Mouse (Mus musculus) erythroblast, embryonic 14.5 days (primary cell): ENCODE measurements around the gene Cacybp. TPM values are rescaled to one million over a fixed set of nuclear protein-coding genes. Genes with fewer than 3 reads are reported as not detected.

ENCODE experiments used
- H3K27me3 ChIP-seq: 2 replicates; pipeline ENCODE4 v1.6.1; 2012; ENCODE audit warnings: inconsistent platforms; ENCODE audit not compliant: control insufficient read depth
- H3K36me3 ChIP-seq: 2 replicates; pipeline ENCODE4 v1.6.1; 2012; ENCODE audit warnings: mild to moderate bottlenecking, inconsistent platforms; ENCODE audit not compliant: control insufficient read depth
- H3K4me1 ChIP-seq: 2 replicates; pipeline ENCODE4 v1.6.1; 2012; ENCODE audit warnings: inconsistent platforms; ENCODE audit not compliant: control insufficient read depth
- H3K4me3 ChIP-seq: replicated peaks from 2 replicates; pipeline ENCODE3; 2012; ENCODE audit warnings: moderate library complexity, mild to moderate bottlenecking, inconsistent platforms
- H3K9me3 ChIP-seq: 2 replicates; pipeline ENCODE4 v1.6.1; 2012; ENCODE audit warnings: low read length, inconsistent platforms, mixed read lengths; ENCODE audit not compliant: control insufficient read depth
- GATA1 ChIP-seq: IDR thresholded peaks from 2 replicates; pipeline ENCODE4 v1.6.1; 2012; ENCODE audit warnings: low read length, inconsistent platforms, mixed read lengths
- TAL1 ChIP-seq: IDR thresholded peaks from 3 replicates; pipeline ENCODE4 v1.6.1; 2012; ENCODE audit warnings: low read length, inconsistent platforms, mixed read lengths
- polyA plus RNA-seq: library from polyadenylated mRNA; stranded (reverse); fragments of >175 nt; gene quantifications from 2 replicates; pipeline ENCODE4 v1.2.3, GENCODE M21; 2012

Gene Cacybp
- polyA plus RNA-seq: 6.6 and 6.7 TPM in 2 replicates

DNA sequence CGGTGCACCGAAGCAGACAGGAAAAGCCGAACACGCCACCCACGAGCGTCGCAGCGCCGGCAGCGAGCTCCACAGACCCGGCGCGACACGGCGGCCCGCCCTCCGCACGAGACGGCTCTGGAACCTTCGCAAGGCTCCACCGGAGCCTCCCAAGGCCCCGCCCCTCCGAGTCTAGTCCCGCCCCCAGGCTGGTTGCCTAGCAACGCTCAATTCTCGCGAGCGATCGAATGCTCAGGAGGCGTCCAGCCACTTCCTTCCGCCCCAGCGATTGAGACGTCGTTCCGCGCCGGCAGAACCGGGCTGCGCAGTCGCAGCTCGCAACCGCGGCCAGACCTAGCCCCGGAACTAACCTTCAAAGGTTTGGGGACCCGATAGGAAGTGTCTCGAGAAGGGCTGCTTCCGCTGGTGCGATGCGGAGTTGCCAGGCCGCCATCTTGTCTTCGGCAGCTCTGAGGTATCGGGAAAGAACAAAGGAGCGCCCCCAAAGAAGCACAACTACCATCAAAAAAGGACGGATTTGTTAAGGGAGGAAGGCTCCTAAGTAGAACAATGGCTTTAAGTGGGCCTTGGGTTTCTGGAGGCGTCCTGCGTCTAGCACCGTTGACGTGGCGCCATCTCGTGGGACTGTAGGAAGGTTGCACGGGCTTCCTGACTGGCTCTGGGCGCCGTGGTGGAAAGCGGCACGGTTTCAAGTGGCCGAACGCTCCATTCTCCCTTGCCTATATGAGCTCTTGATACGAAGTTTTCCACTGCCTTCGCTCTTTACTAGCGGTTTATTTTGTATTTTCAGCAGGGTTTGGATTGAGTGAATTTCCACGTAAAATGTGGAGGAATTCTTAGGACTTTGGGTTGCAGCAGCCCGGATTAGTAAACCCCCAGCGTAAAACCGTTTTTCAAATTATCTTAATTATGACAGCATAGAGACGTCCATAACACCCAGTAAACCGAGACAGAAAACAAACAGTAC, at the start of gene Cacybp:
Cacybp (minus strand) TSS at position 173 of the 967 bp plus-strand sequence.
- Histone ChIP-seq H3K36me3 (peaks cover 18% of the 10 kb centered on the region), H3K4me3 (peak within 1 kb of the TSS; percentile 98), H3K4me1 (peaks cover 38% of the 10 kb centered on the region), H3K27me3 (no peaks in the 10 kb centered on the region), H3K9me3 (no peaks in the 10 kb centered on the region)
- TF ChIP-seq GATA1 (no peak), TAL1 (no peak)

DNA sequence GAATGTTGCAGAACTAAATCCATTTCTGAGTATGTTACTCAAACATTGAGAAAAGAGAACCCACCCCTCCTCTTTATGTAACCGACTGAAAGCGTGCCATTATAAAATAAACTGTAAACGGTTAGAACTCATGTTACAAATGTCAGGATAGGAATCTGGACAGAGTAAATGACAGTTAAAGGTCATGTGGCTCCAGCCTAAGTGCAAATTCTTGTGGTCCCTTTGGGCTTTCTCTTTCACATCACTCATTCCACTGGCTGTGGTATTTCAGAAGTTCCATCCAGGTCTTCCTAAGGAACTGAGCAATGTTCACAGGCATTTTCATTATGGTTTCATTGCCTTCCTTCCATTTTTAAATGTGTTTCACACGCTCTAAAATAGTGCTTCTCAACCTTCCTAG, 49.7 kb upstream of the Cacybp start:
- TF ChIP-seq GATA1: no peak
- TF ChIP-seq TAL1: no peak
- Histone ChIP-seq H3K36me3 (no peaks in the 10 kb centered on the region; the same call in 1 of the 2 replicates), H3K4me1 (peaks cover 10% of the 10 kb centered on the region)

DNA sequence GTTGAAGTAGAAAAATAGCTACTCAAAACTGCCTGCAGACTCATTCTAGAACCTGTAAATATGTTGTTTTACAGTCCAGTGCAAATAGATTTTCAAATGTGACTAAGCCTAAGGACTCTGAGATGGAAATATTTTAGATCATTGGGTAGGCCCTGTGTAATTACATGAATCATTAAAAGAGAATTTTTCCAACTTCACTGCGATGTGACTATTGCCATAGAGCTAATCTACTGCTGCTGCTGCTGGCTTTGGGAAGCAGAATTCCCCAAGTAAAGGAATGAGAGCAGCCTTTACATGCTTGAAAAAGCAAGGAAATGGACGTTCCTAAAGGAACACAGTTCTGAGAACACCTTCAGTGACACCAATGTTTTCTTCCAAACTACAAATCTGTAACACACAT, 49.2 kb upstream of the Cacybp start:
- Histone ChIP-seq H3K4me1 (peaks cover 10% of the 10 kb centered on the region), H3K9me3 (no peaks in the 10 kb centered on the region), H3K4me3 (no peak overlapping the region), H3K27me3 (no peaks in the 10 kb centered on the region), H3K36me3 (no peaks in the 10 kb centered on the region; the same call in 1 of the 2 replicates)
- TF ChIP-seq GATA1: no peak
- TF ChIP-seq TAL1: no peak

More for the DNA sequence above, 49.7 kb upstream of the Cacybp start:
- Histone ChIP-seq H3K9me3 (no peaks in the 10 kb centered on the region), H3K4me3 (no peak overlapping the region), H3K27me3 (no peaks in the 10 kb centered on the region)

DNA sequence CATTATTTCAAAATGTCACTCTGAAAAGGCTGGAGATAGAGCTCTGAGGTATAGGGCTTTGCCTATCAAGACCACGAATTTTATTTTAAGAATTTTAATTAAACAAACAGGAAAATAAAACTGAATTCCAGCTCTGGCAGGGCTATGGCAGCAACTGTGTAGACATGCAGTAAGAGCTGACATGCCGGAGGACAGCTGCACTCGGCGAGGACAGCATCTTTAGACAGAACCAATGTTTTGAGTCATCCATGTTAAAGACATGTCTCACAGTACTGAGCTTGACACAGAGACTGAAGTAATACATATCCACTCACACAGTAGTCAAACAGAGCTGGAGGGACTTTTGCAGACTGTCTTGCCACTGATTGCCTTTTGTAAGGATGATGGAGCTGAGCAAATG, 47.9 kb upstream of the Cacybp start:
- H3K9me3 ChIP-seq: no peaks in the 10 kb centered on the region
- H3K4me1 ChIP-seq: peaks cover 10% of the 10 kb centered on the region
- peaks cover 6% of the 10 kb centered on the region for H3K36me3 ChIP-seq
- TF ChIP-seq GATA1 (no peak), TAL1 (no peak)
- no peak overlapping the region for H3K4me3 ChIP-seq
- no peaks in the 10 kb centered on the region for H3K27me3 ChIP-seq

DNA sequence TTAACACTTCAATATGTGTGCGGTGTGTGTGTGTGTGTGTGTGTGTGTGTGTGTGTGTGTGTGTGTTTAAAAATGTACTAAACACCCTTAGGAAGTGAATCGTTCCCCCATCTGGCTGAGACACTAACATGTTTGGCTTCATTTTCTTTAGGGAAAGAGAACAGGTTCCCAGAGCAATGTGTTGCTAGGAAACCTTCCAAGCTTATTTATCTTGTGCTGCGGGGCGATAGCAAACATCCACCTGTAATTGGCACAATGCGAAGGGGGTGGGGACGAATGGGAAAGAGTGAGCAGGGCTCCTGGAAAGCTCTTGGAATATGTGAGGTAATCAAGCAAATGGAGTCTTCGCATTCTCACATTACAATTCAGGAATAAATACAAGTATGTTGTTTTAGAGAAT, 47.2 kb upstream of the Cacybp start:
- Histone ChIP-seq H3K4me1 (peaks cover 10% of the 10 kb centered on the region), H3K36me3 (peaks cover 12% of the 10 kb centered on the region), H3K4me3 (no peak overlapping the region), H3K9me3 (no peaks in the 10 kb centered on the region), H3K27me3 (no peaks in the 10 kb centered on the region)
- TF ChIP-seq TAL1: no peak
- TF ChIP-seq GATA1: no peak

DNA sequence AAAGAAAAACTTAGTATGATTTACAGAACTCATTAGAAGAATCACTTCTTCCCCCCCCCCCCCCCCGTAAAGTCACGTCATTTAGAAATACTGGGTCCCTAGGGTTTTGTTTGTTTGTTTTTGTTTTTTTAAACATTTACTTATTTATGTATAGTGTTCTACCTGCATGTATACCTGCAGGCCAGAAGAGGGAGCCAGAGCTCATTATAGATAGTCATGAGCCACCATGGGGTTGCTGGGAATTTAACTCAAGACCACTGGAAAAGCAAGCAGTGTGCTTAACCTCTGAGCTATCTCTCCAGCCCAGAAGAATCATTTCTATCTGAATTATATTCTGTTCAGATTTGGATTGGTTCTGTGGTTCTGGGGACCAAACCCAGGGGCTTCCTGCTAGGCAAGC, 40.4 kb upstream of the Cacybp start:
- peaks cover 14% of the 10 kb centered on the region for H3K36me3 ChIP-seq
- no peak overlapping the region for H3K4me3 ChIP-seq
- H3K4me1 ChIP-seq: no peaks in the 10 kb centered on the region
- TF ChIP-seq GATA1 (no peak), TAL1 (no peak)
- no peaks in the 10 kb centered on the region for H3K27me3 ChIP-seq
- peaks cover 2% of the 10 kb centered on the region; the same call in 1 of the 2 replicates for H3K9me3 ChIP-seq

DNA sequence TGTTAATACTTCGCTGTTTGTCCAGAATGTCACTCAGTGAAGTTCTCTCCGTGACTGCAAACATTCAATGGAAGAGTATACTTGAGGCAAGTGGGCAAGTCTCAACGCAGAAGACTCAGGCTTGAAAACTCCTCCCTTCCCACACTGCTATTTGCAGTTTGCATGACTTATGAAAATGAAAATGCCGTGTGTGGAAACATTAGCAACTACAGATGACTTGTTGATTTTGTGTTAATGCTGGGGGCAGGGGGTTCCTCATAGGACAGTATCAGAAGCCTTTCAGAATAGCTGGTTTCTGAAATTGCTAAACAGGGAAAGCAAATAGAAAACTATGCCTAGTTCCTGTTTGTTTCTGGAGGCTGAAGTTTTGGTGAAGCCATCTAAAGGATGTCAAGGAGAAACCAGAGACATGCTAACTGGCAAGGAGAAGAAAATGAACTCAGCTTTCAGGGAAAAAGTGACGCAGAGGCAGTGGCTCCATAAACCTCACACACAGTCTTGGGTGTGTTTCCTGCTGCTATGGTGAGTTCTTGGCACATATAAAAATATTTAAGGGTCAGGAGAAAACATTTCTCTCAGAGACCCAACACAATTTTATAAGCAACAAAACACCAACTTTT, 38.8 kb upstream of the Cacybp start:
- TF ChIP-seq TAL1 (no peak), GATA1 (no peak)
- Histone ChIP-seq H3K36me3 (peaks cover 12% of the 10 kb centered on the region), H3K9me3 (peaks cover 2% of the 10 kb centered on the region; the same call in 1 of the 2 replicates), H3K4me1 (no peaks in the 10 kb centered on the region), H3K4me3 (no peak overlapping the region), H3K27me3 (no peaks in the 10 kb centered on the region)

DNA sequence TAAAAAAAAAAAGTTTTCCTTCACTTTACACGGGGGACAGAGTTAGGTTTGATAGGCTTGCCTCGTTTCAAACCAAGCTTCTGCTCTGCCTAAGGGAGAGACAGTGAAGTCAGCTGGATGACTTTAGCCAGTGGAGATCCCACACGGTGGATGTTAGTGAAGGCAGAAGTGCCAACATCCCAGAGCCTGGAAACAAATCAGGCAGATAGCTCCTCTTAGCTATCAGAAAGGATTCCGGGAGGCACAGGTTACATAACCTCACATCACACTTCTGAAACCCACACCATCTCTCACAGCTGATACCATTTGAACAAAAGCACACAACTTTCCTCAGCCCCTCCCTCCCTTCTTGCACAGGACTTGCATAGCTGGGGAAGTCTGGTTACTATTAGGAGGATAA, 38.1 kb upstream of the Cacybp start:
- Histone ChIP-seq H3K36me3 (peaks cover 11% of the 10 kb centered on the region), H3K4me1 (no peaks in the 10 kb centered on the region), H3K9me3 (peaks cover 2% of the 10 kb centered on the region; the same call in 1 of the 2 replicates), H3K27me3 (no peaks in the 10 kb centered on the region), H3K4me3 (no peak overlapping the region)
- no peak for TF ChIP-seq TAL1
- TF ChIP-seq GATA1: no peak

DNA sequence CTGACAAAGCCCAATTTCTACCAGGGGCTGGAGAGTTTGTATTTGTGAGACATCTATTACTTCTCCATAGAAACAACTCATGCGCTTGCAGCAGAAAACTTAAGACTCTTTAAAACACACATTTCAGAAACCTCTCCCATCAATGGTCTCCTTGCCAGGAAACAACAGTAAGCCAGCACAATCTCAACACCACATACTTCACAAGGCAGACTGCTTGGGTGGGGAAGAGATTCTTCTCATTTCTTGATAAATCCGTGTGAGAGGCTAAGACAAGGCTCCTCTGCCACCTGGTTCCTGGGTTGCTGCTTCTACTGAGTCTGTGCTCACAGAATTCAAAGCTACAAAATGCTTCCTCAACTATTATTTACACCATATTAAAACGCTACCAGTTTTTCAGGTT, 37.1 kb upstream of the Cacybp start:
- peaks cover 4% of the 10 kb centered on the region; the same call in 1 of the 2 replicates for H3K36me3 ChIP-seq
- H3K4me3 ChIP-seq: no peak overlapping the region
- peaks cover 2% of the 10 kb centered on the region; the same call in 1 of the 2 replicates for H3K9me3 ChIP-seq
- no peaks in the 10 kb centered on the region for H3K27me3 ChIP-seq
- TF ChIP-seq TAL1 (no peak), GATA1 (no peak)
- H3K4me1 ChIP-seq: no peaks in the 10 kb centered on the region
